Mouse (Mus musculus): ENCODE measurements around the gene Ccdc86.

Ccdc86 gene

DNA sequence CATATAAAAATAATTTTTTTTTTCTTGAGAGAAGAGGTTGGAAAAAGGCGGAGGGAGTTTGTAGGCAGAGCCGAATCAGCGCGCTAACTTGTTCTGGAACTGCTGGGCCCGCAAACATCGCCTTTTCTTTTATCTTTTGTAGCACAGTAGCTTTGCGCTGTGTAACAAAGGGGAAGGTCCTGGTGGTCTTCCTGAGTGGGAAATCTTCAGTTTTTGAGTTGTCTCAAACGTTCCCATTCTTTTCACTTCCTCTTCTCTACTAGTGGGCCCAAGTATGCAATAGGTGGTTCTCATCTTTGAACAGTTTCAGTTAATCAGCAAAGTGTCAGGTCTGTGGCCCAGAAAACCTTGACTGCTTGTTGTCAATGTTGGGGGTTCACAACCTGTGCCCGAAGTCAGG lies 492 bp upstream of the Ccdc86 start:
- no peak for DNase-seq (ENCODE audit: low read depth)

GRCm38 (mm10) chr19:10948416-10948815 lies 650 bp downstream of the Ccdc86 start:
- DNase-seq (ENCODE audit: low read depth), result peak; percentile 36

GRCm38 (mm10) chr19:10947219-10947618 lies 1.8 kb downstream of the Ccdc86 start:
- DNase-seq (ENCODE audit: low read depth), result no peak

GRCm38 (mm10) chr19:10946506-10946905 lies 2.6 kb downstream of the Ccdc86 start:
- no peak for DNase-seq (ENCODE audit: low read depth)

GRCm38 (mm10) chr19:10943955-10944354 lies 5.1 kb downstream of the Ccdc86 start:
- no peak for DNase-seq (ENCODE audit: low read depth)

GRCm38 (mm10) chr19:10940801-10941457 lies 8.1 kb downstream of the Ccdc86 start:
- DNase-seq (ENCODE audit: low read depth), result no peak

DNA sequence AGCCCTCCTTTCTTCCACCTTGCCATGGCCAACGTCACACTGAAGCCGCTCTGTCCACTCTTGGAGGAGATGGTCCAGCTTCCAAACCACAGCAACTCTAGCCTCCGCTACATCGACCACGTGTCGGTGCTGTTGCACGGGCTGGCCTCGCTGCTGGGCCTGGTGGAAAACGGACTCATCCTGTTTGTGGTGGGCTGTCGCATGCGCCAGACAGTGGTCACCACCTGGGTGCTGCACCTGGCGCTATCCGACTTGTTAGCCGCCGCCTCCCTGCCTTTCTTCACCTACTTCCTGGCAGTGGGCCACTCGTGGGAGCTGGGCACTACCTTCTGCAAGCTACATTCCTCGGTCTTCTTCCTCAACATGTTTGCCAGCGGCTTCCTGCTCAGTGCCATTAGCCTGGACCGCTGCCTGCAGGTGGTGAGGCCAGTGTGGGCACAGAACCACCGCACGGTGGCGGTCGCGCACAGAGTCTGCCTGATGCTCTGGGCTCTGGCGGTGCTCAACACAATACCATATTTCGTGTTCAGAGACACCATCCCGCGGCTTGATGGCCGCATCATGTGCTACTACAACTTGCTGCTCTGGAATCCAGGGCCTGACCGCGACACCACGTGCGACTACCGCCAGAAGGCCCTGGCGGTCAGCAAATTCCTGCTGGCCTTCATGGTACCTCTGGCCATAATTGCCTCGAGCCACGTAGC lies 8.8 kb downstream of the Ccdc86 start:
- DNase-seq (ENCODE audit: low read depth), result peak; percentile 73

DNA sequence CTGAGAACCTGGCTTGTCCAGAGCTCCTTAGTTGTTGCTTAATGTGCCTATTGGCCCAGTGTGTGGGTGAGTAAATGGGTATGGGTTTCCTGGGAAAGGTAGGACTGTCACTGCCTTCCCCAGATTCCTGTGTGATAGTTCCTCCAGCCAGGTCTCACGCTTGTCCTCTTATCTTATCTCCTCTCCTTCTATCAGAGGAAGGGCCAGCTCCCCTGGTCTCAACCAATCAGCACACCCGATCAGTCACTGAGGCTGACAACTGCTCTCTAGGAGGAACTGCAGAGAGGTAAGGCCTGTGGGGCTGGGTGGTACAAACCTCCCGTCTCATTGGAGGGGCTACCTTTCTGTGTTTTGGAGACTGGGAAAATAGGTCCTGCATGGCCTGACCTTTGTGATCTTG lies 10.3 kb downstream of the Ccdc86 start:
- DNase-seq (ENCODE audit: low read depth), result no peak

DNA sequence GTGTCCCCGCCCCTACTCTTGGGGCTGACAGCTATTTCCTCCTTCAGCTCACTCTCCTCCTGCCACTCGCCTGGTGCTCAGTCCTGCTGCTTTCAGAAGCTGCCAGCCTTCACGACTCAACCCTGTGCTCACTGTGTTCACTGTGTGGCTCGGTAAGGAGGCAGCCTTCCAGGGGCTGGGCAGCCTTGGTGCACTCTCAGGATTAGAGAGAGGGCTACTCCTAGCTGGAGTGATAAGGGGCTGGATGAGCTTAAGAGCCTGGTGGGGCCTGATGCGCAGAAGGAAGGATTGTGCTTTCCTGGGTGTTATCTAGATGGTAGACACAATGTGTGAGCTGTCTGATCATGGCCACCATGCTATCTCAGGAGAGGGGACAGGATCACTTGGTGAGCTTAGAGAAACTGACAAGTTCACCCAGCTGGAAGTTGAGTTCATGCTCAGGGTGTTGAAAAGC lies 11.9 kb downstream of the Ccdc86 start, which contains the start of gene Ptgdr2:
TSS of gene Ptgdr2 (plus strand) at position 51 of the 454 bp plus-strand sequence.
- DNase-seq (ENCODE audit: low read depth), result no peak

GRCm38 (mm10) chr19:10936077-10936476 lies 13.0 kb downstream of the Ccdc86 start:
- no peak for DNase-seq (ENCODE audit: low read depth)

DNA sequence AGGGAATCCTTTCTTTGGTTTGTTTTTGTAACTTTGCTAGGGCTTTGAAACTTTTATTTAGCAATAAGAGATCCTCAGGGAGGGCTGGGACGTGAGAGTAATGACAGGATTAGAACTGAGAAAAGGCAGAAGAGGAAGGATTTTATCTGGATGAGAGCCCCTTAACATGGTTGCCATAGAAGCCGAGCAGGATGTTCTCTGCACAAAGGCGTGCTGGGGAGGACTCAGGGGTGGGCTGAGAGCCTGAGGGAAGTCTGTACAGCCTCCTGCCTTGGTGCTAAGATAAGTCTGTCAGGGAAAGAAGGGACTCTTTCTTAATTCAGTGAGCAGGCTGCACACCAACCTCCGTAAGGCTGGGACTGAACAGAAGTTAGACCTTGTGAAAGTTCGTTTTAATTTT lies 14.0 kb downstream of the Ccdc86 start:
- DNase-seq (ENCODE audit: low read depth), result no peak

- DNase-seq (ENCODE audit: low read depth), result no peak
Observed at GRCm38 (mm10) chr19:10930641-10931040, 18.4 kb downstream of the Ccdc86 start.

- no peak for DNase-seq (ENCODE audit: low read depth)
Observed at GRCm38 (mm10) chr19:10926666-10927065, 22.4 kb downstream of the Ccdc86 start.

DNA sequence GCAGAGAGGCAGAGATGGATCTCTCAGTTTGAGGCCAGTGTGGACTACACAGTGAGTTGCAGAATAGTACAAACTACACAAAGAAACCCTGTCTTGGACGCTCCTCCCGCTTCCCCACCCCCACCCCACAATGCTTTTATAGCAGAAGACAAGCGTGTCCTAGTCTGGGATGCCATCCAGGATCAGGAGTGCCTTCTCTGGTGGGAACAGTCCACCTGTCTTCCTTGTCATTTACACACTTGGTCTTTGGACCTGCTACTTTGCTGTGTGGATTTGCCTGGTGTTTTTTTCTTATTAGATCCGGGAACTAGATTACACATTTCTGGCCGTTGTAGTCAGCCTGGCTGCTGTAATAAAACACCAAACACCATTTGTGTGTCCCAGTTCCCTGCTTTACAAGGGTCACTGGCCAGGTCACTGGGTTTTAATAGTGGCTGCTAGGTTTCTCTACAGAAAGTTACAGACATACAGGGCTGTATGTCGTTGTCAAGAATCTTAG lies 22.9 kb downstream of the Ccdc86 start:
- DNase-seq (ENCODE audit: low read depth), result no peak

DNA sequence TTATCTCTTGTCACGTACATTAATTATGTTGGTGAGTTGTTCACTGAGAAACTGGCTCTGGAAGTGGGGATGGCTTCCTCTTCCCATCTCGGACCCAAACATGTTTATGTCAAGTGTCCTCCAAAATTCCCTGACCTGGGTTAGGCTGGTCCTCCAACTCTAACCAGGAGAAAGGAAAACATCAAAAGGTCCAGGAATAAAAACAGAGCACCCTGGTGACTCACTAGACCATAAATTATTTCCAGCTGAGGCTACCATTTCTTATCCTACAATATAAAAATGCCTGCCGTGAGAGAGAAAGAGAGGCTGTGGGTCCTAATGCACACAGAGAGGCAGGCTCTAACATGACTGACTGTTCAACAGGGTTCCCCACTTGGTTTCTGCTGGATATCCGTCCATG lies 24.8 kb downstream of the Ccdc86 start:
- no peak for DNase-seq (ENCODE audit: low read depth)

DNA sequence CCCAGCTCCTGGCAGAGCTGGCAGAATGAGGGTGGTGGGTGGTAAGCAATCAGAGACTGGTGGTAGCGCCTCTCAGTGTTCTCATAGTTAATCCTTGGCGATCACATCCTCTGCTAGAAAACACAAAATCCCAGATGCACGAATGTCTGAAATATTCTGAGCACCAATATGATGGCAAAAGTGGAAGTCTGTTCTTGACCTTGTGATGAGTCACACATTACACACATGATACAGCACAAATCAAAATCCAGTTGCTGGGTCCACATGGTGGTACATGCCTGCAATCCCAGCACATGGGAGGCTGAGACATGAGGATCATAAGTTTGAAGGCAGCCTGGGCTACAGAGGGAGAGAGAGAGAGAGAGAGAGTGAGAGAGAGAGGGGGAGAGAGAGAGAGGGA lies 28.0 kb downstream of the Ccdc86 start:
- no peak for DNase-seq (ENCODE audit: low read depth)

DNA sequence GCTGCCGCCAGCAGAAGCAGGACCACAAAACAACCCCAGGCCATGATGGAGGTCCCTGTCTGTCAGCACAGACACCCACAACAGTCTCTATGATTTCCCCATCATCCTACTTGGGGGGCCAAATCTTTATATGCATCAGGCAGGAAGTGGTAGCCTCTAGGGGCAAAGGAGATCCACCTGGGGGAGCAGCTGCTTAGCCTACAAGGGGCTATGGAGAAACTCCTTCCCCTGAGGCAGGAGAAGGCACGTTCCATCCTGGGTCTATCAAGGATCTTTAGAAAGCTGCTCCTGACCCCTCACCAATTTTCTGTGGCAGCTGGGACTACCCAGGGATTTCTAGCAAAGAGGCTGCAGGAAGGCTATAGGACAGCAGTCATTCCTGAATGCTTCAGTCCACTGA lies 28.5 kb downstream of the Ccdc86 start, which contains the start of gene Zp1:
TSS of gene Zp1 (minus strand) at position 101 of the 400 bp plus-strand sequence.
- DNase-seq (ENCODE audit: low read depth), result no peak

DNA sequence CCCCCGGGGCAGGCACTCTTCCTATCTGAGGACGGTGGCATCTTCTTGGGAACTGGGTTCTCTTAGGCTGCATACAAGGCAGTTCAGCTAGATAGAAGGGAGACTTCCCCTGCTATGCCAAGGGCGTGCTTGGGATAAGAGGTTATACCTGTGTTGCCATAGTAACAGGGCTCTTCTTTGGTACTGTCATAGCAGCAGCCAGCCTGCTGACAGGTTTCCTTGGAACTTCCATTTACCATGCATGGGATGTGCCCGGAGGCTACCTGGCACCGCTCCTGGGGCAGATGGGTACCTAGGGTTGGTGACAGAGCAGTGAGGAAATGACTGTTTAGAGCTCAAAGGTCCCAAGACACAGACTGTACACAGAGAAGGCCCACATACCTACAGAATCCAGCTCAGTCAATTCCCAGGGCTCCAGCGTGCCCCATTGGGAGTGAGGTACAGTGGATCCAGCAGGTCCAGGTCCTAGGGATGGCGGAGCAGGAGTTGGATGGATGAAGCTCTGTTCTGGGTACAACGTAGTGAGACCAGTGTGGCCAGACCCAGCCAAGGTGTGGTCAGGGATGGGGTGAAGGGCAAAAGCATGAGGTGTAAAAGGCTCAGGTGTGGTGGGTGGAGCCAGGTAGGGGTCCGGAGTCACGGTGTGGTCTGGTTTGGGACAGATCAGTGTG lies 30.6 kb downstream of the Ccdc86 start:
- DNase-seq (ENCODE audit: low read depth), result no peak

- no peak for DNase-seq (ENCODE audit: low read depth)
Observed at GRCm38 (mm10) chr19:10916506-10916905, 32.6 kb downstream of the Ccdc86 start.

- DNase-seq (ENCODE audit: low read depth), result no peak
Observed at GRCm38 (mm10) chr19:10914870-10915269, 34.2 kb downstream of the Ccdc86 start.

GRCm38 (mm10) chr19:10914291-10914690 lies 34.8 kb downstream of the Ccdc86 start:
- DNase-seq (ENCODE audit: low read depth), result no peak

- DNase-seq (ENCODE audit: low read depth), result no peak
Observed at GRCm38 (mm10) chr19:10909087-10909721, 39.9 kb downstream of the Ccdc86 start.

Measured in naive thymus-derived CD4-positive, alpha-beta T cell, adult 2 months (primary cell).